Mouse (Mus musculus) bone marrow, adult 2 months (tissue): ENCODE measurements around the gene Fer.

Experiments used
- CTCF ChIP-seq: fragments of 200-500 bp; IDR thresholded peaks from 2 replicates; pipeline ENCODE4 v1.5.1; 2011; ENCODE audit warnings: low read length, control low read depth; ENCODE audit not compliant: control insufficient read depth, insufficient read depth
- POLR2A ChIP-seq: fragments of 200-500 bp; IDR thresholded peaks from 2 replicates; pipeline ENCODE4 v1.6.1; 2011; ENCODE audit warnings: low read depth, mild to moderate bottlenecking, control low read depth, low read length, borderline replicate concordance; ENCODE audit not compliant: control insufficient read depth

DNA sequence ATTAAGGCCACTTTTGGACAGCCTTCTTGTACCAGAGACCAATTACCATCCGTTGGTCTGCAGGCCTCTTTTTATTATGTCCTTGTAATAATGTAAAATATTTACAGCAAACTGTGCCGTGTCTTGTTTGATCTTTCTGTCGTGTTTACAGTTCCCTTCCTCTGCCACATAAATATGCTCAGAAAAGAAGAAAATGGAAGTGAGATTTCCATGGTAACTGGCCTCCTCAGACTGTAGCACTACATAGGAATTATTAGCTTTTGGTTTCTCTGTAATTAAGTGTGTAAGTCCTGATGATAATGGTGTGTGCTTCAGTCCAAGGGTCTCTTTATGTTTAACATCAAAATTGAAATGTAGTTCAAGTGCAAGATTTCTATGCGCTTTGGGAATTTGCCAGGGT lies 283.5 kb downstream of the Fer start:
- TF ChIP-seq CTCF (no peak), POLR2A (no peak)
